Mouse (Mus musculus): Measurements from ENCODE around the gene Irf6. TPM values are rescaled to one million over a fixed set of nuclear protein-coding genes. Genes with fewer than 3 reads are reported as not detected.

Irf6 gene
- 1 to 10 TPM in 1 of 2 experiments, under 1 TPM in 1; 0.68 to 1.1 TPM for total RNA-seq (2021)
- long read RNA-seq, experiment 1, partial matches to known transcripts = 0 of 1 reads
- long read RNA-seq, experiment 1, other reads (novel, unspliced or antisense) = 1 of 1 reads
- long read RNA-seq, experiment 2 = 0 reads

DNA sequence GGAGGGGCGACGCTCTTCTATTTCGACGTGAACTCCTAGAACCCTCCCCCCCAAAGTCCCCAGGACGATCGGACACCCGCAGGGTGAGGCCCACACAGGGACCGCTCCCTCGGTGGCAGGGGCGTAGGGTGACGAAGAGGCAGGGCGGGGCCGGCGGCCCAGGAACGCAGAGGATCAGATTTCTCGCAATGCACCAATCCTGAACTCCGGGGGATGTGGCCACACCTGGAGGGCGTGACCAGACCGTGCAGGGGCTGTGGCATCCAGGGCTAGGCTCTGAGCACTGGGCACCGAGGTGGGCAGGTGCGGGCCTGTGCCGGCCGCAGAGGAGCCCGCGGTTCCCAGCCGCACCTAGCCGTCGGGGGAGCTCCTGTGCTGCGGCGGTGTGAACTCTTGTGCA lies at the start of gene Irf6:
Gene Irf6 (plus strand): TSS at position 240 of the 400 bp plus-strand sequence.
- no peak for DNase-seq (ENCODE audit: extremely low spot score in 1 of 2, low spot score in 2 of 2)
- no peak within 1 kb of the TSS for H3K27ac ChIP-seq
- H3K4me3 ChIP-seq = no peak within 1 kb of the TSS
- intact Hi-C loops (cut with DNase I) = no loop called here
- TF ChIP-seq CTCF (IDR thresholded peaks at IDR 0.05) = no peak

- Histone ChIP-seq H3K4me3 (no peak overlapping the region), H3K27ac (no peak overlapping the region)
- DNase-seq (ENCODE audit: extremely low spot score in 1 of 2, low spot score in 2 of 2) = no peak
- TF ChIP-seq CTCF (IDR thresholded peaks at IDR 0.05) = no peak
- intact Hi-C loops (cut with DNase I) = no loop called here
Observed at GRCm38 (mm10) chr1:193112093-193112492, 40.8 kb upstream of the Irf6 start.

DNA sequence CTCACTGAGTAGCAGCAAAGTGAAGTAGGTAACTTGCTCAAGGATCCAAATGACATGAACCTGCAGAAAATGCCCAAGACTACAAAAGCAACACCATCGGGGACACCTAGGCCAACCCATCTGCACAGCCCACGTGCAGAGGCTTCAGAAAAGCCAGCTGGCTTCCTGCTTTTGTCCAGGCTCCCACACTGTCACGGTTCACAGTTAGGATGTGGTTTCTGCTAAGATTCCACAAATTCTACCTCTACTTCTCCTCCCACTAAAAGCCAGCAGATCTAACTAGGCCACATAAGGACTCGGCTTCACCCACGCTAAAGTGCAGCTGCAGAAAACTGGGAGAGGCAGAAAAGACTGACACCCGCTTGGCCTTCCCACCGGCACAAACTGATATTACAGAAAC lies 30.1 kb upstream of the Irf6 start:
- intact Hi-C loops (cut with DNase I) = loop anchor here (2.0 to 10.0 kb wide), 3 partner anchors 32 to 218 kb away; no protein-coding TSS in a partner anchor
- Histone ChIP-seq H3K27ac (peak overlapping the region; percentile 60; the same call in 1 of the 2 replicates), H3K4me3 (no peak overlapping the region)
- TF ChIP-seq CTCF (IDR thresholded peaks at IDR 0.05) = no peak
- DNase-seq (ENCODE audit: extremely low spot score in 1 of 2, low spot score in 2 of 2) = peak in 1 of 2 experiments; percentile 37

DNA sequence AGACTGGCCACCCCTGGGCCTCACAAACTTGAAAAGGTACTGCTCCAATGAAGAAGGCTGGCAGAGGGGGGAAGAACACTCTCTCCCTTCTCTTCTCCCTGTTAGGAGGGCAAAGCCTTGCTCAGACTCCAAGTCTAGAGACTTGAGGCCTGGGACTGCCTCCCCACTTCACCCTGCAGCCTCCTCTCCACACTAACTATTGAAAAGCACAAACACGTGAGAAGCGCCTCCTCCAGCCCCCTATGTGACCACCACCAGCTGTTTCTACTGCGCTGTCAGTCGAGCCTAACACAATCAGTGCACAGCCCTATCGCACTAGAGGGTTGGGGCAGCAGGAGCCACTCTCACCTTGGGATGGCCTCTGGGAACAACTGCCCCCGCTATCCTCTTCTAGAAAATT lies 29.6 kb upstream of the Irf6 start:
- intact Hi-C loops (cut with DNase I) = loop anchor here (2.0 to 10.0 kb wide), 3 partner anchors 32 to 218 kb away; no protein-coding TSS in a partner anchor

DNA sequence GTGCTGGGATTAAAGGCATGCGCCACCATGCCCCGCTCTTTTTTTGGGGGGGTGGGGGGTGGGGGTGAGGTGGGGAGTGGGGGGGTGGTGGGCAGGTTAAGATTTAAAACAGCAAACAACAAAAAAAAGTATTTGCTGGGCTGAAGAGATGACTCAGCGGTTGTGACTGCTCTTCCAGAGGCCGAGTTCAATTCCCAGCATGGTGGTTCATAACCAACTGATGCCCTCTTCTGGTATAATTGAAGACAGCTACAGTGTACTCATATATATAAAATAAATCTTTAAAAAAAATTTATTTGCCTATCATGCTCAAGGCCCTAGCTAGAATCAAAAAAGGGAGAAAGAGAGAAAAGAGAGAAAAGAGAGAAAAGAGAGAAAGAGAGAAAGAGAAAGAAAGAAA lies 27.1 kb upstream of the Irf6 start:
- TF ChIP-seq CTCF (IDR thresholded peaks at IDR 0.05) = peak; percentile 54
- Histone ChIP-seq H3K27ac (no peak overlapping the region), H3K4me3 (no peak overlapping the region)
- DNase-seq (ENCODE audit: extremely low spot score in 1 of 2, low spot score in 2 of 2) = no peak
- intact Hi-C loops (cut with DNase I) = loop anchor here (5.0 to 10.0 kb wide), 3 partner anchors 89 to 344 kb away; partner anchors contain the start of gene Syt14

More for the DNA sequence above, 29.6 kb upstream of the Irf6 start:
- DNase-seq (ENCODE audit: extremely low spot score in 1 of 2, low spot score in 2 of 2) = no peak
- H3K4me3 ChIP-seq = no peak overlapping the region
- 0 out of 2 replicates have a peak overlapping the region, but pooled peaks have one; percentile 28 for H3K27ac ChIP-seq
- no peak for TF ChIP-seq CTCF (IDR thresholded peaks at IDR 0.05)

DNA sequence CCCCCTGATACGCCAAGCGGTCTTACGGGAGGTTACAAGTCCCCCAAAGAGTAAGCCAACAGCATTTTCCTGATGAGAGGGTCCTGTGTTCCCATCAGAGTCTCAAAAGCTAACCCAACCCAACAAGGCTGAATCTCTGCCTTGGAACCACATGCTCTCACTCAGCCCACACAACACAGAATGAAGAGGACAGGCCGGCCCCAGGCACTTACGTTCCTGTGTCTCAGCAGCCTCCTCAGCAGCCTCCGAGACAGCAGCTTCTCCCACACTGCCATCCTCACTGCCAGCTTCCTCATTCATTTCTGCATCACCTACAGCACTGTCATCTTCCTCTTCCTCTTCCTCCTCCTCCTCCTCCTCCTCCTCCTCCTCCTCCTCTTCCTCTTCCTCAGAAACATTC lies 24.9 kb upstream of the Irf6 start:
- no peak overlapping the region for H3K27ac ChIP-seq
- no peak for TF ChIP-seq CTCF (IDR thresholded peaks at IDR 0.05)
- intact Hi-C loops (cut with DNase I) = loop anchor here (2.0 to 10.0 kb wide), 4 partner anchors 91 to 401 kb away; partner anchors contain the start of gene Syt14
- DNase-seq (ENCODE audit: extremely low spot score in 1 of 2, low spot score in 2 of 2) = no peak
- no peak overlapping the region for H3K4me3 ChIP-seq

DNA sequence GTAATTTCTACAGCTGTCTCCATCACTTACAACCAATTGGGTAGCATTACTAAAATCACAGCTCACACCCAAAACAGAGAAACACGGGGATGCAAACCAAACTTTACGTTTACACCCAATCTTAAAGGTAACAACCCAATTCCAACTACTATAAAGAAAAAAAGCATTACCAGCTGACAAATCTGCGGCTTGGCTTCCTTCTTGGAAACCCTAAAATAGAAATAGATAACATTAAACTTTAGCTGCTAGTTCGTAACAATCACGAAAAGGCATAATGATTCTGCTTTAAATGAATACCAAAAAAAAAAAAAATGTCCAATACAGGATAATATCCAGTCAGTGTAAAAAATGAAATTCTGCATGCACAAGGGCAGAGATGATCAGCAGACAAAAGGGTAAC lies 23.6 kb upstream of the Irf6 start:
- intact Hi-C loops (cut with DNase I) = loop anchor here (2.0 to 10.0 kb wide), 4 partner anchors 92 to 403 kb away; partner anchors contain the start of gene Syt14

DNA sequence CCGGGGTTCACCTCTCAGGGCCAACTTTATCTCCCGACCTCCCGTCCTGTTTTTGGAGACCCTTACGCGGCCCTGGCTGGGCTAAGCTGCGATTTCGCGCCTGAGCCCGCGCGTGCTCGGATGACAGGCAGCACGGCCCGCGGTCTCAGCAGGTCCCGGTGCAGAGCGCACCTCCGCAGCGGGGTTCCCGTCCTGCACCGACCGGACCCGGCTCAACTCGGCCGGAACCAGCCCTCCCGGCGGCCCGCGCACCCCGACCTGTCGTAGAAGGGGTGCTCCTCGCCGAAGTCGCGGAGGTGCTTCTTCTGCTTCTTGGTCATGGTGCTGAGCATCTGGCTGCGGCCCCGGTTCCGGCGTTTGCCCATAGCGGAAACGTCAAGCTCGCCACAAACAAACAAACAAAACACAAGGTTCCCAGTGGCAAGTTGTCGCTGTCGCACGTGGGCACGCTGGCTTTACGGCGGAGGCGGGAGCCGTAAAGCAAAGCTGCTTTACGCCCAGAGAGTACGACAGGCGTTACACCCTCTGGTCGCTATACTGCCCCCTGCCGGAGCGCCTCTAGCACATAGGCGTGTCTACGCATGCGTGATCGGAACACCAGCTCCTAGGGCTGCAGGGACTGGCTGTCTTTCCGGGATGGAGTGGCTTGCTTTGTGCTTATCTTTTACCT lies 23.0 kb upstream of the Irf6 start, which contains the start of gene Diexf:
Gene Diexf (minus strand): TSS at position 487 of the 670 bp plus-strand sequence.
- H3K4me3 ChIP-seq = peak within 1 kb of the TSS; percentile 80
- TF ChIP-seq CTCF (IDR thresholded peaks at IDR 0.05) = peak; percentile 91
- DNase-seq (ENCODE audit: extremely low spot score in 1 of 2, low spot score in 2 of 2) = peak; percentile 94 to 97
- H3K27ac ChIP-seq = peak within 1 kb of the TSS; percentile 84
- intact Hi-C loops (cut with DNase I) = loop anchor here (1.0 to 10.0 kb wide), 5 partner anchors 43 to 403 kb away; partner anchors contain the start of gene Syt14

More for the DNA sequence above, 23.6 kb upstream of the Irf6 start:
- TF ChIP-seq CTCF (IDR thresholded peaks at IDR 0.05) = no peak
- no peak for DNase-seq (ENCODE audit: extremely low spot score in 1 of 2, low spot score in 2 of 2)
- H3K4me3 ChIP-seq = peak overlapping the region; percentile 80
- peak overlapping the region; percentile 78; the same call in 1 of the 2 replicates for H3K27ac ChIP-seq

- peak overlapping the region; percentile 80 for H3K4me3 ChIP-seq
- no peak for DNase-seq (ENCODE audit: extremely low spot score in 1 of 2, low spot score in 2 of 2)
- peak overlapping the region; percentile 84 for H3K27ac ChIP-seq
- intact Hi-C loops (cut with DNase I) = loop anchor here (1.0 kb wide), 1 partner anchor 43 kb away; no protein-coding TSS in a partner anchor
- no peak for TF ChIP-seq CTCF (IDR thresholded peaks at IDR 0.05)
Observed at GRCm38 (mm10) chr1:193130456-193130825, 22.5 kb upstream of the Irf6 start.

- intact Hi-C loops (cut with DNase I) = loop anchor here (1.0 kb wide), 1 partner anchor 42 kb away; no protein-coding TSS in a partner anchor
- H3K4me3 ChIP-seq = peak overlapping the region; percentile 80
- peak overlapping the region; percentile 84 for H3K27ac ChIP-seq
- no peak for DNase-seq (ENCODE audit: extremely low spot score in 1 of 2, low spot score in 2 of 2)
- no peak for TF ChIP-seq CTCF (IDR thresholded peaks at IDR 0.05)
Observed at GRCm38 (mm10) chr1:193130839-193131238, 22.1 kb upstream of the Irf6 start.

- H3K27ac ChIP-seq = no peak overlapping the region
- no peak overlapping the region for H3K4me3 ChIP-seq
- no peak for TF ChIP-seq CTCF (IDR thresholded peaks at IDR 0.05)
- intact Hi-C loops (cut with DNase I) = no loop called here
- DNase-seq (ENCODE audit: extremely low spot score in 1 of 2, low spot score in 2 of 2) = no peak
Observed at GRCm38 (mm10) chr1:193131311-193131948, 21.5 kb upstream of the Irf6 start.

- Histone ChIP-seq H3K27ac (no peak overlapping the region), H3K4me3 (no peak overlapping the region)
- intact Hi-C loops (cut with DNase I) = no loop called here
- DNase-seq (ENCODE audit: extremely low spot score in 1 of 2, low spot score in 2 of 2) = no peak
- no peak for TF ChIP-seq CTCF (IDR thresholded peaks at IDR 0.05)
Observed at GRCm38 (mm10) chr1:193132385-193132784, 20.5 kb upstream of the Irf6 start.

Data from left cerebral cortex, adult 2 months (tissue).